Comparison of ENCODE assay signal across 8 mouse cellular contexts in genomic region chr5:93045371-93045714, GRCm38 (mm10). TPM values are rescaled to one million over a fixed set of nuclear protein-coding genes. Genes with fewer than 3 reads are reported as not detected.
DNase-seq lines count a peak whose midpoint lies in the region; ATAC-seq and TF ChIP-seq lines count a peak whose summit lies in the region.
"Had no signal": no experiment of that assay in that cellular context is flagged by ENCODE, and none has a peak within 500 bp of the region (broad histone marks: within the 10 kb centered on the region; RNA-seq: fewer than 3 reads in every experiment).

No protein-coding gene starts in this region.

- WGBS in lung, embryonic 16.5 days = 2% methylated on average over 19 of the region's 19 CpGs
- 2% methylated on average over 19 of the region's 19 CpGs for WGBS in forebrain, embryonic 14.5 days
- under 1% methylated on average over 18 of the region's 19 CpGs for WGBS in limb, embryonic 14.5 days
- 1% methylated on average over 19 of the region's 19 CpGs for WGBS in stomach, embryonic 14.5 days

- H3K4me2 ChIP-seq in lung, embryonic 16.5 days (ENCODE audit: low read depth, low read length) = peak overlapping the region; percentile 89
- peak overlapping the region; percentile 94 for H3K4me2 ChIP-seq in forebrain, embryonic 14.5 days (ENCODE audit: low read length)
- peak overlapping the region; percentile 97 for H3K4me2 ChIP-seq in limb, embryonic 14.5 days (replicated peaks; ENCODE audit: low read depth, low read length, severe bottlenecking)
- H3K4me2 ChIP-seq in stomach, embryonic 14.5 days (replicated peaks; ENCODE audit: low read depth, low read length) = peak overlapping the region; percentile 91

- peak overlapping the region; percentile 63 for H3K9ac ChIP-seq in lung, embryonic 16.5 days (ENCODE audit: low read length)
- peak overlapping the region; percentile 57 for H3K9ac ChIP-seq in forebrain, embryonic 14.5 days (ENCODE audit: low read length)
- peak overlapping the region; percentile 41 for H3K9ac ChIP-seq in limb, embryonic 14.5 days (ENCODE audit: low read depth, low read length, severe bottlenecking)
- no peak overlapping the region for H3K9ac ChIP-seq in stomach, embryonic 14.5 days (replicated peaks; ENCODE audit: low read depth, low read length)

- H3K9me3 ChIP-seq in lung, embryonic 16.5 days (ENCODE audit: control insufficient read depth, low read length) = no peaks in the 10 kb centered on the region
- H3K9me3 ChIP-seq in forebrain, embryonic 14.5 days (replicated peaks; ENCODE audit: control insufficient read depth, low read length) = no peaks in the 10 kb centered on the region
- H3K9me3 ChIP-seq in limb, embryonic 14.5 days (ENCODE audit: control insufficient read depth, low read length) = no peaks in the 10 kb centered on the region
- no peaks in the 10 kb centered on the region for H3K9me3 ChIP-seq in stomach, embryonic 14.5 days (ENCODE audit: control insufficient read depth, low read depth, low read length)

- H3K36me3 ChIP-seq in lung, embryonic 16.5 days (ENCODE audit: control insufficient read depth, insufficient read depth, low read length) = no peaks in the 10 kb centered on the region
- no peaks in the 10 kb centered on the region for H3K36me3 ChIP-seq in forebrain, embryonic 14.5 days (ENCODE audit: control insufficient read depth, insufficient read depth, low read length)
- no peaks in the 10 kb centered on the region for H3K36me3 ChIP-seq in limb, embryonic 14.5 days (ENCODE audit: control insufficient read depth, insufficient read depth, low read length)
- no peaks in the 10 kb centered on the region for H3K36me3 ChIP-seq in stomach, embryonic 14.5 days (ENCODE audit: control insufficient read depth, insufficient read depth, low read length)

- H3K27me3 ChIP-seq in lung, embryonic 16.5 days (ENCODE audit: control insufficient read depth, insufficient read depth, low read depth, low read length) = peaks cover 41% of the 10 kb centered on the region
- H3K27me3 ChIP-seq in forebrain, embryonic 14.5 days (replicated peaks; ENCODE audit: control insufficient read depth, insufficient read depth, low read length) = peaks cover 63% of the 10 kb centered on the region
- peaks cover 64% of the 10 kb centered on the region for H3K27me3 ChIP-seq in limb, embryonic 14.5 days (ENCODE audit: control insufficient read depth, insufficient read depth, low read length)
- H3K27me3 ChIP-seq in stomach, embryonic 14.5 days (ENCODE audit: control insufficient read depth, insufficient read depth, low read length) = peaks cover 19% of the 10 kb centered on the region

- ATAC-seq in lung, embryonic 16.5 days (ENCODE audit: low read depth) = no peak
- ATAC-seq in forebrain, embryonic 14.5 days = 0 out of 2 replicates have a peak, but pooled peaks have one; percentile 8
- no peak for ATAC-seq in limb, embryonic 14.5 days (ENCODE audit: low FRiP score, low read depth)
- ATAC-seq in stomach, embryonic 14.5 days (ENCODE audit: insufficient number of reproducible peaks, insufficient read depth, low FRiP score, low read depth) = no peak
- ATAC-seq: inflammation-experienced regulatory T-cells, adult 6 months had no signal

- 0 out of 2 replicates have a peak overlapping the region, but pooled peaks have one; percentile 21 for H3K27ac ChIP-seq in lung, embryonic 16.5 days (ENCODE audit: low read length)
- H3K27ac ChIP-seq in forebrain, embryonic 14.5 days (ENCODE audit: low read depth, low read length) = no peak overlapping the region
- no peak overlapping the region for H3K27ac ChIP-seq in limb, embryonic 14.5 days (replicated peaks; ENCODE audit: low read depth, low read length)
- H3K27ac ChIP-seq in stomach, embryonic 14.5 days (ENCODE audit: low read length) = no peak overlapping the region

- H3K4me1 ChIP-seq in lung, embryonic 16.5 days (replicated peaks; ENCODE audit: control insufficient read depth, insufficient read depth, low read length) = peaks cover 28% of the 10 kb centered on the region
- H3K4me1 ChIP-seq in forebrain, embryonic 14.5 days (ENCODE audit: control insufficient read depth, insufficient read depth, low read length) = peaks cover 18% of the 10 kb centered on the region
- peaks cover 17% of the 10 kb centered on the region for H3K4me1 ChIP-seq in limb, embryonic 14.5 days (ENCODE audit: control insufficient read depth, insufficient read depth, low read length)
- H3K4me1 ChIP-seq in stomach, embryonic 14.5 days (ENCODE audit: control insufficient read depth, insufficient read depth, low read length) = peaks cover 12% of the 10 kb centered on the region; the same call in 1 of the 2 replicates

- peak overlapping the region; percentile 62 for H3K4me3 ChIP-seq in lung, embryonic 16.5 days (ENCODE audit: low read length)
- peak overlapping the region; percentile 43 for H3K4me3 ChIP-seq in forebrain, embryonic 14.5 days (ENCODE audit: low read depth, low read length)
- H3K4me3 ChIP-seq in limb, embryonic 14.5 days (replicated peaks; ENCODE audit: low read length) = peak overlapping the region; percentile 49
- peak overlapping the region; percentile 49 for H3K4me3 ChIP-seq in stomach, embryonic 14.5 days (ENCODE audit: low read depth, low read length)

- TF ChIP-seq POLR2A in limb, embryonic 14.5 days (IDR thresholded peaks at IDR 0.05; ENCODE audit: borderline replicate concordance, extremely low read depth, insufficient read depth, insufficient read length) = no peak

- no peak for DNase-seq in lung, adult 18-20 months
- no peak for DNase-seq in forebrain, embryonic 14.5 days (ENCODE audit: low spot score)
- no peak for DNase-seq in limb, embryonic 14.5 days (ENCODE audit: low spot score)
- DNase-seq in spleen, adult 18-20 months = no peak
- no peak for DNase-seq in ovary, postnatal 10 days (ENCODE audit: low spot score)

RNA-seq across cellular contexts. Expression of gene Sowahb, which starts 0.5 kb away (rescaled TPM):
- polyA plus RNA-seq in lung, embryonic 16.5 days (2015; fragmentation: Nextera tagmentation; extraction: Ambion mirVana) = 1.2 and 1.4 TPM in 2 replicates
- polyA plus RNA-seq in forebrain, embryonic 14.5 days (2014; fragmentation: Nextera tagmentation; extraction: Ambion mirVana) = 0.05 TPM in 1 of 2 replicates, not detected in the other
- 0.24 and 0.34 TPM in 2 replicates for polyA plus RNA-seq in limb, embryonic 14.5 days (2012; rRNA removed)
- 0.68 and 0.73 TPM in 2 replicates for polyA plus RNA-seq in limb, embryonic 14.5 days (2014; fragmentation: Nextera tagmentation; extraction: Ambion mirVana)
- polyA plus RNA-seq in stomach, embryonic 14.5 days (2014; fragmentation: Nextera tagmentation; extraction: Ambion mirVana) = 1.4 and 1.5 TPM in 2 replicates
- polyA plus RNA-seq: inflammation-experienced regulatory T-cells, adult 6 months had no signal

RNA-seq across cellular contexts. Expression of gene Sept11, which starts 47.9 kb away (rescaled TPM):
- 142 and 157 TPM in 2 replicates for polyA plus RNA-seq in lung, embryonic 16.5 days (2015; fragmentation: Nextera tagmentation; extraction: Ambion mirVana)
- polyA plus RNA-seq in forebrain, embryonic 14.5 days (2014; fragmentation: Nextera tagmentation; extraction: Ambion mirVana) = 149 and 167 TPM in 2 replicates
- 141 and 149 TPM in 2 replicates for polyA plus RNA-seq in limb, embryonic 14.5 days (2012; rRNA removed)
- 197 and 206 TPM in 2 replicates for polyA plus RNA-seq in limb, embryonic 14.5 days (2014; fragmentation: Nextera tagmentation; extraction: Ambion mirVana)
- polyA plus RNA-seq in stomach, embryonic 14.5 days (2014; fragmentation: Nextera tagmentation; extraction: Ambion mirVana) = 176 and 186 TPM in 2 replicates
